Mouse (Mus musculus) lung, embryonic 14.5 days (tissue): Measurements from ENCODE around the gene Fgd2. TPM values are rescaled to one million over a fixed set of nuclear protein-coding genes. Genes with fewer than 3 reads are reported as not detected.

Experiments used
- ATAC-seq: fragments of 200-750 bp; cut with Nextera tagmentation; 2 replicates; pipeline ENCODE4 v1.8.0; 2017; ENCODE audit warnings: mild to moderate bottlenecking, moderate TSS enrichment, moderate library complexity; ENCODE audit not compliant: insufficient read depth
- DNase-seq: peaks from one replicate; pipeline ENCODE4 v3.0.0-alpha.2; 2015
- H3K27ac ChIP-seq: fragments of 300-500 bp; sonication (generic); 2 replicates; pipeline ENCODE4 v1.5.1; 2014; ENCODE audit warnings: low read depth, mild to moderate bottlenecking, moderate library complexity
- H3K27me3 ChIP-seq: fragments of 300-500 bp; sonication (generic); 2 replicates; pipeline ENCODE4 v1.6.1; 2014; ENCODE audit warnings: low read length, control low read depth; ENCODE audit not compliant: insufficient read depth
- H3K36me3 ChIP-seq: fragments of 300-500 bp; sonication (generic); 2 replicates; pipeline ENCODE4 v1.6.1; 2014; ENCODE audit warnings: control low read depth; ENCODE audit not compliant: insufficient read depth
- H3K4me1 ChIP-seq: fragments of 300-500 bp; sonication (generic); 2 replicates; pipeline ENCODE4 v1.6.1; 2014; ENCODE audit warnings: antibody characterized with exemption, control low read depth; ENCODE audit not compliant: insufficient read depth
- H3K4me2 ChIP-seq: fragments of 300-500 bp; sonication (generic); 2 replicates; pipeline ENCODE4 v1.6.1; 2014; ENCODE audit warnings: mild to moderate bottlenecking
- H3K4me3 ChIP-seq: fragments of 300-500 bp; sonication (generic); 2 replicates; pipeline ENCODE4 v1.5.1; 2014; ENCODE audit warnings: low read depth, low read length
- H3K9ac ChIP-seq: fragments of 300-500 bp; sonication (generic); 2 replicates; pipeline ENCODE4 v1.6.1; 2014
- H3K9me3 ChIP-seq: fragments of 300-500 bp; sonication (generic); 2 replicates; pipeline ENCODE4 v1.6.1; 2016; ENCODE audit warnings: low read depth, low read length, control low read depth
- CTCF ChIP-seq: IDR thresholded peaks from 2 replicates; pipeline ENCODE4 v1.5.1; 2016; ENCODE audit warnings: antibody characterized with exemption, low read depth
- WGBS: fragments of 180-500 bp; shearing (Covaris S2); extraction: QIAGEN DNeasy Blood & Tissue Kit; methylation state at CpG from one replicate; pipeline ENCODE4 v1.1.7; 2014; 5-methylcytosine and 5-hydroxymethylcytosine counted together
- polyA plus RNA-seq: library from polyadenylated mRNA; unstranded; fragments of >200 nt; fragmentation: Nextera tagmentation; extraction: Ambion mirVana; gene quantifications from 2 replicates; pipeline ENCODE4 v1.2.1, GENCODE M21; 2014

Gene Fgd2
- polyA plus RNA-seq, 1 experiment from 2014 or later = 19.2 TPM

GRCm38 (mm10) chr17:29409800-29410343 lies 49.2 kb downstream of the Fgd2 start:
- Histone ChIP-seq H3K9ac (no peak overlapping the region), H3K27ac (no peak overlapping the region), H3K4me2 (no peak overlapping the region), H3K4me1 (no peaks in the 10 kb centered on the region), H3K36me3 (no peaks in the 10 kb centered on the region), H3K9me3 (no peaks in the 10 kb centered on the region), H3K27me3 (no peaks in the 10 kb centered on the region), H3K4me3 (no peak overlapping the region)
- no peak for ATAC-seq
- no peak for DNase-seq
- 72% methylated on average over 5 of the region's 5 CpGs for WGBS
- no peak for TF ChIP-seq CTCF

- Histone ChIP-seq H3K9me3 (no peaks in the 10 kb centered on the region), H3K27me3 (no peaks in the 10 kb centered on the region), H3K4me3 (no peak overlapping the region), H3K27ac (no peak overlapping the region), H3K36me3 (no peaks in the 10 kb centered on the region), H3K4me2 (no peak overlapping the region), H3K9ac (no peak overlapping the region), H3K4me1 (peaks cover 9% of the 10 kb centered on the region)
- no peak for DNase-seq
- ATAC-seq = no peak
- no peak for TF ChIP-seq CTCF
- 45% methylated on average over 8 of the region's 8 CpGs for WGBS
Measured at GRCm38 (mm10) chr17:29411821-29412425, 51.2 kb downstream of the Fgd2 start.

- ATAC-seq (no peak), DNase-seq (no peak)
- no peak overlapping the region for H3K4me3 ChIP-seq
- TF ChIP-seq CTCF = no peak
- no peak overlapping the region for H3K9ac ChIP-seq
- H3K4me1 ChIP-seq = peaks cover 9% of the 10 kb centered on the region
- no peak overlapping the region for H3K27ac ChIP-seq
- no peaks in the 10 kb centered on the region for H3K9me3 ChIP-seq
- H3K36me3 ChIP-seq = no peaks in the 10 kb centered on the region
- no peak overlapping the region for H3K4me2 ChIP-seq
- H3K27me3 ChIP-seq = no peaks in the 10 kb centered on the region
- WGBS = 79% methylated on average over 2 of the region's 2 CpGs
Measured at GRCm38 (mm10) chr17:29414566-29414965, 53.9 kb downstream of the Fgd2 start.

- Histone ChIP-seq H3K27me3 (no peaks in the 10 kb centered on the region), H3K36me3 (no peaks in the 10 kb centered on the region), H3K4me2 (peak overlapping the region; percentile 61), H3K4me3 (peak overlapping the region; percentile 22; the same call in 1 of the 2 replicates), H3K9me3 (no peaks in the 10 kb centered on the region), H3K9ac (peak overlapping the region; percentile 24; the same call in 1 of the 2 replicates), H3K27ac (peak overlapping the region; percentile 16; the same call in 1 of the 2 replicates), H3K4me1 (peaks cover 9% of the 10 kb centered on the region)
- WGBS = 11% methylated on average over 31 of the region's 31 CpGs
- no peak for TF ChIP-seq CTCF
- DNase-seq (peak; percentile 68), ATAC-seq (peak; percentile 81)
Measured at GRCm38 (mm10) chr17:29415761-29416662, 55.3 kb downstream of the Fgd2 start.

- H3K4me1 ChIP-seq = peaks cover 9% of the 10 kb centered on the region
- no peaks in the 10 kb centered on the region for H3K36me3 ChIP-seq
- H3K27me3 ChIP-seq = no peaks in the 10 kb centered on the region
- DNase-seq (peak; percentile 46), ATAC-seq (no peak)
- no peak overlapping the region for H3K9ac ChIP-seq
- 0 out of 2 replicates have a peak overlapping the region, but pooled peaks have one; percentile 22 for H3K4me3 ChIP-seq
- TF ChIP-seq CTCF = peak; percentile 36; the same call in 1 of the 2 replicates
- H3K27ac ChIP-seq = no peak overlapping the region
- 45% methylated on average over 5 of the region's 5 CpGs for WGBS
- H3K9me3 ChIP-seq = no peaks in the 10 kb centered on the region
- peak overlapping the region; percentile 61; the same call in 1 of the 2 replicates for H3K4me2 ChIP-seq
Measured at GRCm38 (mm10) chr17:29416757-29417156, 56.0 kb downstream of the Fgd2 start.

- no peak overlapping the region for H3K4me3 ChIP-seq
- ATAC-seq = no peak
- no peak overlapping the region for H3K9ac ChIP-seq
- no peak overlapping the region for H3K27ac ChIP-seq
- no peak overlapping the region for H3K4me2 ChIP-seq
- no peaks in the 10 kb centered on the region for H3K36me3 ChIP-seq
- peak; percentile 22 for DNase-seq
- H3K27me3 ChIP-seq = no peaks in the 10 kb centered on the region
- H3K9me3 ChIP-seq = no peaks in the 10 kb centered on the region
- WGBS = 66% methylated on average over 3 of the region's 3 CpGs
- H3K4me1 ChIP-seq = peaks cover 9% of the 10 kb centered on the region
- no peak for TF ChIP-seq CTCF
Measured at GRCm38 (mm10) chr17:29418758-29419380, 58.2 kb downstream of the Fgd2 start.
